Mouse (Mus musculus) megakaryocyte, embryonic 14.5 days (primary cell): ENCODE results near the gene Tppp3. TPM values are rescaled to one million over a fixed set of nuclear protein-coding genes. Genes with fewer than 3 reads are reported as not detected.
A peak's percentile ranks its signal among the peaks of the same experiment; 100 is the strongest.

Experiments
- H3K27me3 ChIP-seq: replicated peaks from 2 replicates; pipeline ENCODE3; 2012; ENCODE audit warnings: inconsistent platforms
- H3K36me3 ChIP-seq: replicated peaks from 2 replicates; pipeline ENCODE3; 2012; ENCODE audit warnings: low read length, inconsistent platforms, mixed read lengths
- H3K4me1 ChIP-seq: 2 replicates; pipeline ENCODE4 v1.6.1; 2012; ENCODE audit warnings: inconsistent platforms
- H3K4me3 ChIP-seq: replicated peaks from 2 replicates; pipeline ENCODE3; 2012; ENCODE audit warnings: moderate library complexity, mild to moderate bottlenecking, inconsistent platforms
- H3K9me3 ChIP-seq: 2 replicates; pipeline ENCODE4 v1.6.1; 2012; ENCODE audit warnings: inconsistent platforms
- FLI1 ChIP-seq: IDR thresholded peaks from 2 replicates; pipeline ENCODE4 v1.6.1; 2012; ENCODE audit warnings: low read length, inconsistent platforms, mixed read lengths
- GATA1 ChIP-seq: IDR thresholded peaks from 3 replicates; pipeline ENCODE4 v1.6.1; 2012; ENCODE audit warnings: mixed read lengths, low read length, inconsistent platforms, borderline replicate concordance
- polyA plus RNA-seq: library from polyadenylated mRNA; stranded (reverse); fragments of >175 nt; gene quantifications from 2 replicates; pipeline ENCODE4 v1.2.3, GENCODE M21; 2012; ENCODE audit warnings: low replicate concordance; ENCODE audit not compliant: insufficient read depth

Tppp3 gene
- polyA plus RNA-seq, 1 experiment, result 2.5 TPM

GRCm38 (mm10) chr8:105469041-105469695, 2.2 kb downstream of the Tppp3 start:
- H3K4me1 ChIP-seq, result peaks cover 27% of the 10 kb centered on the region
- peaks cover 6% of the 10 kb centered on the region for H3K36me3 ChIP-seq
- peaks cover 85% of the 10 kb centered on the region for H3K27me3 ChIP-seq
- H3K4me3 ChIP-seq, result no peak overlapping the region
- TF ChIP-seq GATA1 (no peak), FLI1 (no peak)
- no peaks in the 10 kb centered on the region for H3K9me3 ChIP-seq

GRCm38 (mm10) chr8:105468002-105468720, 3.2 kb downstream of the Tppp3 start:
- Histone ChIP-seq H3K27me3 (peaks cover 86% of the 10 kb centered on the region), H3K36me3 (peaks cover 4% of the 10 kb centered on the region), H3K4me3 (no peak overlapping the region), H3K9me3 (no peaks in the 10 kb centered on the region), H3K4me1 (peaks cover 20% of the 10 kb centered on the region)
- TF ChIP-seq GATA1, result no peak

- peaks cover 20% of the 10 kb centered on the region for H3K4me1 ChIP-seq
- no peaks in the 10 kb centered on the region for H3K36me3 ChIP-seq
- TF ChIP-seq FLI1, result no peak
- TF ChIP-seq GATA1, result no peak
- no peak overlapping the region for H3K4me3 ChIP-seq
- no peaks in the 10 kb centered on the region for H3K9me3 ChIP-seq
- peaks cover 83% of the 10 kb centered on the region for H3K27me3 ChIP-seq
Observed at GRCm38 (mm10) chr8:105467396-105467985, 3.8 kb downstream of the Tppp3 start.

- Histone ChIP-seq H3K9me3 (no peaks in the 10 kb centered on the region), H3K4me3 (no peak overlapping the region), H3K4me1 (peaks cover 20% of the 10 kb centered on the region), H3K27me3 (peaks cover 84% of the 10 kb centered on the region), H3K36me3 (no peaks in the 10 kb centered on the region)
- no peak for TF ChIP-seq FLI1
- no peak for TF ChIP-seq GATA1
Observed at GRCm38 (mm10) chr8:105466700-105467291, 4.5 kb downstream of the Tppp3 start.

- peaks cover 86% of the 10 kb centered on the region for H3K27me3 ChIP-seq
- TF ChIP-seq FLI1 (no peak), GATA1 (no peak)
Observed at GRCm38 (mm10) chr8:105466246-105466645, 5.1 kb downstream of the Tppp3 start.

GRCm38 (mm10) chr8:105464595-105464994, 6.7 kb downstream of the Tppp3 start:
- Histone ChIP-seq H3K4me3 (no peak overlapping the region), H3K36me3 (no peaks in the 10 kb centered on the region), H3K4me1 (peaks cover 7% of the 10 kb centered on the region; the same call in 1 of the 2 replicates), H3K9me3 (no peaks in the 10 kb centered on the region), H3K27me3 (peaks cover 78% of the 10 kb centered on the region)
- no peak for TF ChIP-seq GATA1
- TF ChIP-seq FLI1, result no peak

More at GRCm38 (mm10) chr8:105466246-105466645, 5.1 kb downstream of the Tppp3 start:
- Histone ChIP-seq H3K36me3 (no peaks in the 10 kb centered on the region), H3K9me3 (no peaks in the 10 kb centered on the region), H3K4me3 (no peak overlapping the region), H3K4me1 (peaks cover 15% of the 10 kb centered on the region)

- TF ChIP-seq FLI1 (no peak), GATA1 (no peak)
- peaks cover 58% of the 10 kb centered on the region for H3K27me3 ChIP-seq
- peaks cover 7% of the 10 kb centered on the region; the same call in 1 of the 2 replicates for H3K4me1 ChIP-seq
Observed at GRCm38 (mm10) chr8:105461085-105461803, 10.1 kb downstream of the Tppp3 start.

GRCm38 (mm10) chr8:105455218-105455617, 16.1 kb downstream of the Tppp3 start:
- H3K4me1 ChIP-seq, result peaks cover 25% of the 10 kb centered on the region
- H3K9me3 ChIP-seq, result no peaks in the 10 kb centered on the region
- peak overlapping the region; percentile 88 for H3K4me3 ChIP-seq
- no peak for TF ChIP-seq FLI1
- TF ChIP-seq GATA1, result no peak
- H3K27me3 ChIP-seq, result peaks cover 23% of the 10 kb centered on the region
- no peaks in the 10 kb centered on the region for H3K36me3 ChIP-seq

More at GRCm38 (mm10) chr8:105461085-105461803, 10.1 kb downstream of the Tppp3 start:
- no peaks in the 10 kb centered on the region for H3K9me3 ChIP-seq
- H3K4me3 ChIP-seq, result no peak overlapping the region
- no peaks in the 10 kb centered on the region for H3K36me3 ChIP-seq

GRCm38 (mm10) chr8:105454088-105454487, 17.2 kb downstream of the Tppp3 start:
- Histone ChIP-seq H3K4me3 (no peak overlapping the region), H3K4me1 (peaks cover 25% of the 10 kb centered on the region), H3K27me3 (peaks cover 28% of the 10 kb centered on the region), H3K9me3 (no peaks in the 10 kb centered on the region), H3K36me3 (no peaks in the 10 kb centered on the region)
- TF ChIP-seq FLI1, result no peak
- TF ChIP-seq GATA1, result no peak
